Mouse (Mus musculus) cerebral cortex, adult 2 months (tissue): ENCODE data around the gene Litaf.

Experiments used
- WGBS: fragments of 180-500 bp; shearing (Covaris S2); methylation state at CpG from one replicate; pipeline ENCODE4 v1.1.7; 2018; 5-methylcytosine and 5-hydroxymethylcytosine counted together

The Litaf gene

GRCm38 (mm10) chr16:10992090-10993031 is 73.6 kb downstream of the Litaf start:
- WGBS: 4% methylated on average over 52 of the region's 52 CpGs

GRCm38 (mm10) chr16:10991737-10992089 is 74.2 kb downstream of the Litaf start:
- 63% methylated on average over 5 of the region's 5 CpGs for WGBS

- 74% methylated on average over 4 of the region's 4 CpGs for WGBS
Observed at GRCm38 (mm10) chr16:10990763-10991162, 75.2 kb downstream of the Litaf start.

- 95% methylated on average over 4 of the region's 4 CpGs for WGBS
Observed at GRCm38 (mm10) chr16:10989896-10990295, 76.1 kb downstream of the Litaf start.

- 93% methylated on average over 6 of the region's 6 CpGs for WGBS
Observed at GRCm38 (mm10) chr16:10989361-10989760, 76.6 kb downstream of the Litaf start.

- 61% methylated on average over 9 of the region's 9 CpGs for WGBS
Observed at GRCm38 (mm10) chr16:10988261-10988660, 77.7 kb downstream of the Litaf start.

- WGBS: 84% methylated on average over 5 of the region's 5 CpGs
Observed at GRCm38 (mm10) chr16:10984534-10984933, 81.4 kb downstream of the Litaf start.

GRCm38 (mm10) chr16:10981493-10982070 is 84.4 kb downstream of the Litaf start:
- 73% methylated on average over 7 of the region's 7 CpGs for WGBS

GRCm38 (mm10) chr16:10979064-10979803 is 86.7 kb downstream of the Litaf start:
- WGBS: 64% methylated on average over 11 of the region's 11 CpGs

- WGBS: 87% methylated on average over 9 of the region's 9 CpGs
Observed at GRCm38 (mm10) chr16:10977877-10978276, 88.1 kb downstream of the Litaf start.

- 40% methylated on average over 11 of the region's 11 CpGs for WGBS
Observed at GRCm38 (mm10) chr16:10976202-10976631, 89.7 kb downstream of the Litaf start.

GRCm38 (mm10) chr16:10974939-10975338 is 91.0 kb downstream of the Litaf start:
- WGBS: 69% methylated on average over 5 of the region's 5 CpGs

- 56% methylated on average over 3 of the region's 3 CpGs for WGBS
Observed at GRCm38 (mm10) chr16:10974037-10974446, 91.9 kb downstream of the Litaf start.

- 80% methylated on average over 6 of the region's 6 CpGs for WGBS
Observed at GRCm38 (mm10) chr16:10972259-10972658, 93.7 kb downstream of the Litaf start.

GRCm38 (mm10) chr16:10969944-10970343 is 96.0 kb downstream of the Litaf start:
- 87% methylated on average over 1 of the region's 1 CpGs for WGBS

- 70% methylated on average over 5 of the region's 5 CpGs for WGBS
Observed at GRCm38 (mm10) chr16:10969342-10969741, 96.6 kb downstream of the Litaf start.

- WGBS: 67% methylated on average over 4 of the region's 4 CpGs
Observed at GRCm38 (mm10) chr16:10968299-10968698, 97.7 kb downstream of the Litaf start.

- 86% methylated on average over 7 of the region's 7 CpGs for WGBS
Observed at GRCm38 (mm10) chr16:10967756-10968155, 98.2 kb downstream of the Litaf start.

GRCm38 (mm10) chr16:10967013-10967412 is 98.9 kb downstream of the Litaf start:
- WGBS: 76% methylated on average over 6 of the region's 6 CpGs

- 87% methylated on average over 2 of the region's 2 CpGs for WGBS
Observed at GRCm38 (mm10) chr16:10965034-10965433, 100.9 kb downstream of the Litaf start.

GRCm38 (mm10) chr16:10960916-10961315 is 105.0 kb downstream of the Litaf start:
- WGBS: 92% methylated on average over 10 of the region's 10 CpGs

GRCm38 (mm10) chr16:10958763-10959440 is 107.1 kb downstream of the Litaf start:
- WGBS: 54% methylated on average over 7 of the region's 7 CpGs
